Mouse (Mus musculus): Measurements from ENCODE around the gene Kdm2a. TPM values are rescaled to one million over a fixed set of nuclear protein-coding genes. Genes with fewer than 3 reads are reported as not detected.
A peak's percentile ranks its signal among the peaks of the same experiment; 100 is the strongest.

The Kdm2a gene
- polyA plus RNA-seq, 1 experiment: not detected

DNA sequence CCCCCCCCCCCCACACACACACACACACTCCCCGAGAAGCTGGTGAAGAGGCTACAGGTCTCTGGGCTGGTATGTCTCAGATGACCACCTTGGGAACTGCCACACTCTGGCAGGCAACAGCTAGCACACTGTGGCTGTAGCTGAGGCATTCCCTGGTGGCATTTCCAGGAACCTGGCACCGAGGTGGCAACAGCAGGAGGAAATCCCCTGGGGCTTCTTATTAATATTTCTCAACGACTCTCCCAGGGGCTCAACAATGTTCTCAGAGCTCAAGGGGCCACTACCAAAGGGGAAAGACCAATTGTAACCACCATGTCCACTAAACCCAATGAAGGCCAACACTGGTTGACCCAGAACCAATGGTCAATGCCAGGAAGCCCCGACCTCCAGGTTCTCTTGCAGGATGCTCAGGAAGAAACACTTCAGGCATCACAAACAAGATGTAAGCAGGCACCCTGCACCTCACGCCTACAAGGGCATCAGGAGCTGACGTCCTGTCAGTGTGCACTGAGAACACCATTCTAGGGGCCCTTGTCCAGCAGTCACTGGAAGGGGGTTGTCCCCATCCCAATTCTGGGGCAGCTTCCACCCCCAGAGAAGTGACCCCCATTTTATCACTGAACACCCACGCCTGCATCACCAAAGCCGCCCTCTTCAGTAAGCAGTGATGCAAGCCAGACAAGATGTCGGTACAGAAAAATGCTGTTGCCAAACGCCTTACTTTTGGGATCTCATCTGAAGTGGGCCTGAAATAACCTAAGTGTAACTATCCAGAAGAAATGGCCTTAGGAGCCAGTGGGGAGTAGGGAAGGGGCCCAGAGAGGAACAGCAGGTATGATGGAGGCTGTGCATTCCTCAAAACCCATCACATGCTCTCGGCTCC, 97.0 kb downstream of the Kdm2a start:
- TF ChIP-seq POLR2A (IDR thresholded peaks at IDR 0.05; ENCODE audit: insufficient read depth, low read depth, low read length) (no peak), CTCF (IDR thresholded peaks at IDR 0.05; ENCODE audit: insufficient read depth, low read depth, low read length) (no peak)
- WGBS: 59% methylated on average over 11 of the region's 11 CpGs
- Histone ChIP-seq H3K27ac (ENCODE audit: insufficient read depth, low read depth, low read length) (peak overlapping the region; percentile 62), H3K4me1 (ENCODE audit: control insufficient read depth, insufficient read depth, low read length) (peaks cover 69% of the 10 kb centered on the region), H3K4me3 (ENCODE audit: insufficient read depth, low read depth, low read length) (no peak overlapping the region)

DNA sequence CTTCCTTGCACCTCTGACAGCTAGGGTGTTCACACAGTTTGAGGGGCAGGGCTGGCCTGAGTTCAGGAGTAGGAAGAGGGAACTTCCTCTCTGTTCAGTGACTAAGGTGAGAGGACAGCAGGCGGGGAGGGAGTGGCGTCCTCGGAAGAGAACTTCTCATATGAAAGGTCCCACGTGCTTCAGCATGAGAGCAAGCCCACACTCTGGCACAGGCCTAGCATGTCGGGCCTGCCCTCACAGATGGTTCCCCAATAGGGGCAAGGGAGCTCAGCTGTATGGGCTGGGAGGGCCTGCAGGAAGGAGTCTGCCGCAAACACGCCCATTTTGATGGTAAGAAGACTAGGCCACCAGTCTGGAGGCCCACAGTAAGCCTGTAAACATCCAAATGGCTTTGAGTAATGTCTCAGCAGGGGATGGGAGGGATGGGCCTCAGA, 97.8 kb downstream of the Kdm2a start:
- no peak overlapping the region for H3K4me3 ChIP-seq (ENCODE audit: insufficient read depth, low read depth, low read length)
- WGBS: 46% methylated on average over 7 of the region's 7 CpGs
- TF ChIP-seq POLR2A (IDR thresholded peaks at IDR 0.05; ENCODE audit: insufficient read depth, low read depth, low read length) (no peak), CTCF (IDR thresholded peaks at IDR 0.05; ENCODE audit: insufficient read depth, low read depth, low read length) (no peak)
- peaks cover 69% of the 10 kb centered on the region for H3K4me1 ChIP-seq (ENCODE audit: control insufficient read depth, insufficient read depth, low read length)
- no peak overlapping the region; the same call in 1 of the 2 replicates for H3K27ac ChIP-seq (ENCODE audit: insufficient read depth, low read depth, low read length)

DNA sequence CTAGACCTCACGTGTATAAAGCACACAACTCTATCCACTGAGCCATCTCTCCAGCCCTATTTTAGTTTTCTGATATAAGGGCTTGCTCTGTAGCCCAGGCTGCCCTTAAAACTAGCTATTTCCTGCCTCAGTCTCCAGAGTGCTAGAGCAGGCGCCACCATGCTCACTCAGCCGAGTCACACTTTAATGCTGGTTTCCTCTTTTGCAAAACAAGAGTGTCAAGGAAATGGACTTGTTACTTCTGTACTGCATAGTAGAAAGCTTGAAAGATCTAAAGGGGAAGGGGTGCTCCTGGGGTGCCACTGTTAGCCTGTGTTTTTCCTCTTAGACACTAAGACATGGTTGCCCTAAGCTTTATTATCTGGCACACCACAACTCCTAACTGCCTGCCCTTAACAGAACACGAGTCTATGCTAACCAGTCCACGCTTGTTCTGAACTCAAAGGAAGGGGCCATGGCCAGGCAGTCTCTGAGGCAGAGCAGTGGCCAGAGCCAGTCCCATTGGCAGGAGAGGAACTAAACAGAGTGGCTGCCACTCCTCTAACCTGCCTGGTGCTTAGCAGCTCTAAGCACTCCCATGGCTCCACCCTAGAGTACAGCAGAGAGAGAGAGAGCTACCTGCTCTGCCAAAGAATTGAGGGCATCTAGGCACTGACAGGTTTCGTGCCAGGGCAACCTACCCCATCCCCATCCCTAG, 98.4 kb downstream of the Kdm2a start:
- Histone ChIP-seq H3K4me3 (ENCODE audit: insufficient read depth, low read depth, low read length) (no peak overlapping the region), H3K4me1 (ENCODE audit: control insufficient read depth, insufficient read depth, low read length) (peaks cover 73% of the 10 kb centered on the region), H3K27ac (ENCODE audit: insufficient read depth, low read depth, low read length) (no peak overlapping the region; the same call in 1 of the 2 replicates)
- 72% methylated on average over 6 of the region's 6 CpGs for WGBS
- no peak for TF ChIP-seq CTCF (IDR thresholded peaks at IDR 0.05; ENCODE audit: insufficient read depth, low read depth, low read length)
- TF ChIP-seq POLR2A (IDR thresholded peaks at IDR 0.05; ENCODE audit: insufficient read depth, low read depth, low read length): no peak

DNA sequence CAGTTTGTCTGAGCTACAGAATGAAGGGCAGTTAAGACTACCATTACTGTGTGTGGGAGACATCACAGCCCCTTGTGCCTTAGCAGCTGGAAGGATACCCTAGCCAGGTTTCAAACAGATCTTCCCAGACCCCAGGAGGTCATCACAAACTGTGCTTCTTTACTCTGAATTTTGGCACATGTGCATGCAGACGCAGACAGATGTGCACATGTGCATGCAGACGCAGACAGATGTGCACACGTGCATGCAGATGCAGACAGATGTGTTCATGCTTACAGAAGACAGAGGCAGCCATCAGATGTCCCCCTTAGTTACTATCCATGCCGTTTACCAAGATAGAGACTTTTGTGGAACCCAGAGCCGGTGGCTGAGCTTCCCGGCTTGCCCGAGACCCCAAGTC, 99.0 kb downstream of the Kdm2a start:
- H3K27ac ChIP-seq (ENCODE audit: insufficient read depth, low read depth, low read length): no peak overlapping the region
- TF ChIP-seq POLR2A (IDR thresholded peaks at IDR 0.05; ENCODE audit: insufficient read depth, low read depth, low read length) (no peak), CTCF (IDR thresholded peaks at IDR 0.05; ENCODE audit: insufficient read depth, low read depth, low read length) (no peak)
- 87% methylated on average over 7 of the region's 7 CpGs for WGBS
- H3K4me3 ChIP-seq (ENCODE audit: insufficient read depth, low read depth, low read length): no peak overlapping the region
- peaks cover 73% of the 10 kb centered on the region for H3K4me1 ChIP-seq (ENCODE audit: control insufficient read depth, insufficient read depth, low read length)

DNA sequence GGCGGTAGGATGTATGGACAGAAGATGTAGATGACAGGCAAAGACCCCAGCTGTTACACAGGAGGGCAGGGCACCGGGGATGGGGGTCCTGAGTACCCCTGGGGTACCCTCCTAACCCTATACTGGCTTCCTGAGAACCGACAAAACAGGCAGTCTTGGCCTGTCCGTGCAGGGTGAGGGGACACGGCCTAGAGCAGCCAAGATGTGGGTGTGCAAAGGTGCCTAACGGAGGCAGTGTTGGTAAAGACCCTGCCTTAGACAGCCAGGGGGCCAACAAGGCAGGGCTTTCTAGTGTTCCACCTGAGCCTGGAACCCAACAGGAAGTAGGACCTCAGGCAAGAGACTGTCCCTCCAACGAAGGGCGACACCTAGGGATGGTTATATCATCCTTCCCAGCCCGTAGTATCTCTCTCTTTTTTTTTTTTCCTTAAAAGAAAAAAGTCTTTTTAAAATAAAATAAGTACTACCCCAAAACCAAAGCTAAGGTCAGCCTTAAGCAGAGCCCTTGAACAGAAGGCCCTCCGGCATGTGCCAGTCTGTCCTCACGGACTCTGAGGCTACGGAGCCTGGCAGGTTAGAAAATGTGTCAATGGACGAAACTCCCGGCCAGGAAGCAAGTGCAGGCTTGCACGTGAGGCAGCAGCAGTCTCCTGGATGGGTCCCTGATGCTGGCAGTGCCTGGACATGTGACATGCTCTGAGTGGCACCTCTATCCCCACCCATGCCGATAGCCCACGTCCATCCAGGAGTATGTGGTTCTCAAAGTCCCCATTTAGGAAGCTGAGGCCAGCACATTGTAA, 99.6 kb downstream of the Kdm2a start:
- Histone ChIP-seq H3K4me1 (ENCODE audit: control insufficient read depth, insufficient read depth, low read length) (peaks cover 69% of the 10 kb centered on the region), H3K27ac (ENCODE audit: insufficient read depth, low read depth, low read length) (no peak overlapping the region)

DNA sequence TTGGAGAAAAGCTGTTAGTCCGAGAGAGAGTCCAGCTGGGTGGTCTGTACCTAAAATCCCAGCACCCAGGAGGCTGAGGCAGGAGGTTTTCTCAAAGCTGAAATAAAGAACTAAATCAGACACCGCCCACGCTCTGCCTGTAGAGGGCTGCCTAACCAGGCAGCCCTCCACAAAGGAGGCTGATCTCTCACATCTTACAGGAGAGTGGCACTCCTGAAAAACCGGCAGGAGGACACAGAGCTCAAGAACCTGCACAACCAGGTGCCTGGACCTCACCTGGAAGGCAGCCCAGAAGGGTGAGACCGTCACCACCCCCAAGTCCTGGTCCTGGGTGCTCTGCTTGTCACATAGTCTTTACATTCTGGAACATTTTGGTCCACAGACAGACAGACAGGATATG, 100.2 kb downstream of the Kdm2a start:
- H3K4me1 ChIP-seq (ENCODE audit: control insufficient read depth, insufficient read depth, low read length): peaks cover 63% of the 10 kb centered on the region
- TF ChIP-seq POLR2A (IDR thresholded peaks at IDR 0.05; ENCODE audit: insufficient read depth, low read depth, low read length) (no peak), CTCF (IDR thresholded peaks at IDR 0.05; ENCODE audit: insufficient read depth, low read depth, low read length) (no peak)
- 89% methylated on average over 5 of the region's 5 CpGs for WGBS
- H3K27ac ChIP-seq (ENCODE audit: insufficient read depth, low read depth, low read length): no peak overlapping the region
- no peak overlapping the region for H3K4me3 ChIP-seq (ENCODE audit: insufficient read depth, low read depth, low read length)

More for the DNA sequence above, 99.6 kb downstream of the Kdm2a start:
- H3K4me3 ChIP-seq (ENCODE audit: insufficient read depth, low read depth, low read length): no peak overlapping the region
- no peak for TF ChIP-seq CTCF (IDR thresholded peaks at IDR 0.05; ENCODE audit: insufficient read depth, low read depth, low read length)
- no peak for TF ChIP-seq POLR2A (IDR thresholded peaks at IDR 0.05; ENCODE audit: insufficient read depth, low read depth, low read length)
- WGBS: 83% methylated on average over 17 of the region's 17 CpGs

DNA sequence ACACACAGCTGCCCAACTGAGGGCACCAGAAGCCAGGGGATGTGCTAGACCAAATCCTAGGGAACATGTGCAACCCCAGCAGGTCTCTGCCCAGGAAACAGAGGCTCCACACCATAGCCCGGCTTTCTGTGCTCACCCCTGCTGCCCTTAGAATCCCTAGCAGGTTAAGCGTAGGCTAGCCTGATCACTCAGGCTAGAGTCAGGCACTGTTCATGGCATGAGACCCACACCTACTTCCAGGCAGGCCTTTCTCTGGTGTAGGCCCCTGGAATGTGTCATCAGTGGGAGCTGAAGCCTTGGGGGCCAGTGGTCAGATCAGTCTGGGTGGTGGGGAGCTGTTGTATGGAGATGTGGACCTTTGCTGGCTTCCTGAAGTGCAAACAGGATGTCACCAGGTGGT, 101.5 kb downstream of the Kdm2a start:
- Histone ChIP-seq H3K4me1 (ENCODE audit: control insufficient read depth, insufficient read depth, low read length) (peaks cover 50% of the 10 kb centered on the region), H3K4me3 (ENCODE audit: insufficient read depth, low read depth, low read length) (no peak overlapping the region), H3K27ac (ENCODE audit: insufficient read depth, low read depth, low read length) (no peak overlapping the region)
- WGBS: 98% methylated on average over 2 of the region's 2 CpGs
- TF ChIP-seq POLR2A (IDR thresholded peaks at IDR 0.05; ENCODE audit: insufficient read depth, low read depth, low read length) (no peak), CTCF (IDR thresholded peaks at IDR 0.05; ENCODE audit: insufficient read depth, low read depth, low read length) (no peak)

DNA sequence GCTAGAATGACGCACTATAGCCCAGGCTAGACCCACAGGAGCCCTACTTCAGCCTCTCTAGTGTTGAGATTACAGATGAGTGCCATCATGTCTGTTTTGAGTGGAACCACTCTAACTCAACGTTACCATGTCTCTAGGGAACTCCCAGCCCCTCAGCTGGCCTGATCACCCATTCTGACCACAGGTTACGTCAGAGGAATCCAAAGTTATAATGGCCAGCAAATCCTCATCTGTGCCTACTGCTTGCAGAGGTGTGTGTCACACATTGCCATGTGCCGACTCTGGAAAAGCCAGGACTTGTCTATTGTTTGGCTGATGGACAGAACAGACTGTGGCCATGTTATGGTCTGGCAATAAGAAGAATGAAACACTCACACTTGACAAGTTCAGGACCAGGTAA, 102.7 kb downstream of the Kdm2a start:
- H3K27ac ChIP-seq (ENCODE audit: insufficient read depth, low read depth, low read length): no peak overlapping the region
- H3K4me3 ChIP-seq (ENCODE audit: insufficient read depth, low read depth, low read length): no peak overlapping the region
- H3K4me1 ChIP-seq (ENCODE audit: control insufficient read depth, insufficient read depth, low read length): peaks cover 38% of the 10 kb centered on the region
- 90% methylated on average over 4 of the region's 4 CpGs for WGBS
- TF ChIP-seq CTCF (IDR thresholded peaks at IDR 0.05; ENCODE audit: insufficient read depth, low read depth, low read length): no peak
- TF ChIP-seq POLR2A (IDR thresholded peaks at IDR 0.05; ENCODE audit: insufficient read depth, low read depth, low read length): no peak

All from olfactory bulb, adult 2 months (tissue).